Mouse (Mus musculus) layer of hippocampus, postnatal 10 days (tissue): ENCODE results near the gene Jag1. TPM values are rescaled to one million over a fixed set of nuclear protein-coding genes. Genes with fewer than 3 reads are reported as not detected.
A peak's percentile ranks its signal among the peaks of the same experiment; 100 is the strongest.

ENCODE experiments used
- DNase-seq, 2 experiments: peaks; one replicate each; pipeline ENCODE4 v3.0.0; 2021; ENCODE audit warnings: low spot score in 2 of 2
- total RNA-seq, 2 experiments: library from RNA; stranded (reverse); gene quantifications; 2 replicates each; pipeline ENCODE4 v1.2.3; 2021

The Jag1 gene
- total RNA-seq, 2 experiments from 2014 or later: 9.4 to 9.7 TPM

- DNase-seq: peak in 1 of 2 experiments; percentile 12
Measured at GRCm38 (mm10) chr2:137067479-137068110, 48.8 kb downstream of the Jag1 start.

DNA sequence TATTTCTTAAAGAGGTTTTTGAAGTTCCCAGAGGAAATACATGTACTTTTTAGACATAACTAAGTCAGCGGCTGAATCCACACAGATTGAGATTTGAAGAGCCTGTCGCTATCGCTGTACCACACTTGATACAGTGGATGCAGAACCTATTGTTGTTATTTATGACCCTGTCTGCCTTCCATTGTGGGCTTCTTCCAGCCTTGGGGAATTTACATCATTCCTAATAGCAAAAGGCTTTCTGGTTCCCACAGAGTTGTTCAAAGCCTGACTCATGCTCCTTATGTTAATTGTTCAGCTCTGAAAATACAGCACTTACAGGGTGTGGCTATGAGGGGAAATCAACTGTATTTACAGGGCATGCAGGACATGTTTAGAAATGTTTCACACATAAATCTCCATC lies 51.9 kb downstream of the Jag1 start:
- DNase-seq: no peak

DNA sequence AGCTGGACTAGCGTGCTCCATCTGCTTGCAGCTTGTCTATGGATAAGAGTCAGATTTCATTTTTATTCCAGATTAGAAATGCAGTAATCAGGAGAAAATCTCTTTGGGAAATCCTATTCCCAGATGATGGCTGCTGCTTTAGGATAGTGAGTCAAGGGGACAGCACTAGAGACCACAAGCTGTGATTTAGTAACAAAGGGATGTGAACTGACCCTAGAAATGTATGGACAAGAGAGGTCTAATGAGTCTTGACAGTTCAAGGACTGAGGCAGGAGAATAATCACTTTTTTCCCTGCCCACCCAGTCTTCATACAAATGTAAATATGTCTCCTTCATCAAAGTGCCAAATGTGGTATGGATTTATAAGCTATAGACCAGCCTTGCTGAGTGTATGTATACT lies 52.6 kb downstream of the Jag1 start:
- DNase-seq: no peak

DNA sequence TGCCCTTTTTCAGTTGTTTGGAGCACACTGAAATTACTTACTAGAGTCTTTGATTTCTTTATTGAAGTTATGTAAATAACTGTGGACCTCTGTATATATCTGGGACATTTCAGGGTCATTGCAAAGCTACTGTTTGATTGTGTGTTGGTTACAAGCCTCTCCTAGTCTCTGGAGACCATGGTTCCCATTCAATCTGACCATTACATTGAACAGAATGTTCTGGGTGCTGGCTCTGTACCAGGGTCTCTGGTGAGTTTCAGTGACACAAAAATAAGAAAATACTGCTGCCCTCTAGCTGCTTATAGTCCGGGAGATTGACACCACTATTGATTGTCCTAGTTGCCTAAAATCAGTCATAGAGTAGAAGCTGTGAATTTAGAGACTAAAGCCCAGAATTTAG lies 66.5 kb downstream of the Jag1 start:
- DNase-seq: no peak

- DNase-seq: no peak
Measured at GRCm38 (mm10) chr2:137049367-137049766, 67.1 kb downstream of the Jag1 start.

- DNase-seq: no peak
Measured at GRCm38 (mm10) chr2:137044122-137044521, 72.3 kb downstream of the Jag1 start.

Other genes with a start within 250 kb of the Jag1 start
- 10 to 100 TPM in 1 of 2 experiments, 1 to 10 TPM in 1; 5.0 to 11.8 TPM for gene AL731706.2, start 231.0 kb downstream of the Jag1 start, total RNA-seq
- 1 to 10 TPM; 6.1 to 7.9 TPM for gene Slx4ip, start 225.4 kb downstream of the Jag1 start, total RNA-seq
- 10 to 100 TPM; 14.7 to 20.4 TPM for gene AL731706.1, start 225.3 kb downstream of the Jag1 start, total RNA-seq
- gene Mkks, start 225.3 kb downstream of the Jag1 start, total RNA-seq: 10 to 100 TPM; 16.7 to 18.9 TPM